Mouse (Mus musculus): Measurements from ENCODE around the gene Eml6.
"Not testable (repeated sequence)": the region's sequence is repeated elsewhere in the genome, so short reads cannot be mapped to it uniquely, and the experiment has no call there.

The Eml6 gene

GRCm38 (mm10) chr11:29788921-29789638 is 236.8 kb downstream of the Eml6 start:
- no peak for DNase-seq (ENCODE audit: low spot score)

- no peak for DNase-seq (ENCODE audit: low spot score)
Measured at GRCm38 (mm10) chr11:29788499-29788898, 237.3 kb downstream of the Eml6 start.

GRCm38 (mm10) chr11:29787473-29787872 is 238.4 kb downstream of the Eml6 start:
- DNase-seq (ENCODE audit: low spot score) = no peak

GRCm38 (mm10) chr11:29786583-29787219 is 239.1 kb downstream of the Eml6 start:
- DNase-seq (ENCODE audit: low spot score) = no peak

- DNase-seq (ENCODE audit: low spot score) = no peak
Measured at GRCm38 (mm10) chr11:29779409-29780026, 246.3 kb downstream of the Eml6 start.

- DNase-seq (ENCODE audit: low spot score) = no peak
Measured at GRCm38 (mm10) chr11:29778936-29779335, 246.9 kb downstream of the Eml6 start.

GRCm38 (mm10) chr11:29777964-29778363 is 247.9 kb downstream of the Eml6 start:
- no peak for DNase-seq (ENCODE audit: low spot score)

GRCm38 (mm10) chr11:29774760-29775159 is 251.1 kb downstream of the Eml6 start:
- no peak for DNase-seq (ENCODE audit: low spot score)

- no peak for DNase-seq (ENCODE audit: low spot score)
Measured at GRCm38 (mm10) chr11:29774296-29774695, 251.5 kb downstream of the Eml6 start.

GRCm38 (mm10) chr11:29772279-29772678 is 253.6 kb downstream of the Eml6 start:
- DNase-seq (ENCODE audit: low spot score) = no peak

- DNase-seq (ENCODE audit: low spot score) = no peak
Measured at GRCm38 (mm10) chr11:29770666-29771400, 255.0 kb downstream of the Eml6 start.

GRCm38 (mm10) chr11:29768523-29768922 is 257.3 kb downstream of the Eml6 start:
- DNase-seq (ENCODE audit: low spot score) = no peak

- DNase-seq (ENCODE audit: low spot score) = no peak
Measured at GRCm38 (mm10) chr11:29766313-29766982, 259.4 kb downstream of the Eml6 start.

- no peak for DNase-seq (ENCODE audit: low spot score)
Measured at GRCm38 (mm10) chr11:29765063-29765462, 260.8 kb downstream of the Eml6 start.

- DNase-seq (ENCODE audit: low spot score) = no peak
Measured at GRCm38 (mm10) chr11:29762768-29763167, 263.1 kb downstream of the Eml6 start.

GRCm38 (mm10) chr11:29761387-29761786 is 264.4 kb downstream of the Eml6 start:
- DNase-seq (ENCODE audit: low spot score) = no peak

- no peak for DNase-seq (ENCODE audit: low spot score)
Measured at GRCm38 (mm10) chr11:29758617-29759016, 267.2 kb downstream of the Eml6 start.

GRCm38 (mm10) chr11:29756007-29756406 is 269.8 kb downstream of the Eml6 start:
- DNase-seq (ENCODE audit: low spot score) = not testable (repeated sequence)

- no peak for DNase-seq (ENCODE audit: low spot score)
Measured at GRCm38 (mm10) chr11:29751648-29752611, 273.9 kb downstream of the Eml6 start.

GRCm38 (mm10) chr11:29751013-29751412 is 274.8 kb downstream of the Eml6 start:
- DNase-seq (ENCODE audit: low spot score) = no peak

GRCm38 (mm10) chr11:29749468-29749829 is 276.4 kb downstream of the Eml6 start:
- no peak for DNase-seq (ENCODE audit: low spot score)

Data from testis, postnatal 10 days (tissue).